Mouse (Mus musculus) CH12.LX (cell line): Measurements from ENCODE around the gene Metap2. TPM values are rescaled to one million over a fixed set of nuclear protein-coding genes. Genes with fewer than 3 reads are reported as not detected.

Experiments
- DNase-seq: peaks from one replicate; pipeline ENCODE4 v3.0.0-alpha.2; 2013; ENCODE audit errors: extremely low read depth
- H3K27ac ChIP-seq: 2 replicates; pipeline ENCODE4 v1.5.1; 2012; ENCODE audit warnings: low read depth, mild to moderate bottlenecking, control low read depth, moderate library complexity; ENCODE audit not compliant: insufficient read depth
- H3K27me3 ChIP-seq: replicated peaks from 2 replicates; pipeline ENCODE3; 2012; ENCODE audit warnings: inconsistent platforms
- H3K36me3 ChIP-seq, 2 experiments: replicated peaks in 1 of 2; 2 replicates each; pipeline versions ENCODE3 to v1.6.1; 2012; ENCODE audit warnings: inconsistent platforms in 1 of 2, low read length in 1 of 2, mild to moderate bottlenecking in 1 of 2, mixed read lengths in 1 of 2, moderate library complexity in 1 of 2; ENCODE audit not compliant: control insufficient read depth in 1 of 2, insufficient read depth in 1 of 2
- H3K4me1 ChIP-seq, 2 experiments: 2 replicates each; pipeline ENCODE4 v1.6.1; 2012; ENCODE audit warnings: inconsistent platforms in 1 of 2, moderate library complexity in 1 of 2; ENCODE audit not compliant: insufficient read depth in 2 of 2, control insufficient read depth in 1 of 2
- H3K4me2 ChIP-seq: 2 replicates; pipeline ENCODE4 v1.6.1; 2012; ENCODE audit warnings: low read depth, mild to moderate bottlenecking, control low read depth; ENCODE audit not compliant: poor library complexity, insufficient read depth, severe bottlenecking
- H3K4me3 ChIP-seq, 3 experiments: fragments of 150-350 bp in 1 of 3; sonication (generic) in 1 of 3; replicated peaks in 1 of 3; 2 replicates each; pipeline versions ENCODE3 to v1.5.1; 2011 to 2012; ENCODE audit warnings: low read depth in 2 of 3, low read length in 2 of 3, mild to moderate bottlenecking in 2 of 3, moderate library complexity in 2 of 3, control low read depth in 1 of 3, improper control_type of control experiment in 1 of 3, inconsistent platforms in 1 of 3, mixed read lengths in 1 of 3; ENCODE audit not compliant: poor library complexity in 1 of 3
- H3K79me2 ChIP-seq: replicated peaks from 2 replicates; pipeline ENCODE4 v1.6.1; 2012; ENCODE audit warnings: mild to moderate bottlenecking, moderate library complexity; ENCODE audit not compliant: control insufficient read depth, poor library complexity, insufficient read depth, severe bottlenecking; ENCODE audit errors: extremely low read depth
- H3K9ac ChIP-seq: 2 replicates; pipeline ENCODE4 v1.6.1; 2012; ENCODE audit warnings: low read depth, mild to moderate bottlenecking, control low read depth, moderate library complexity; ENCODE audit not compliant: insufficient read depth
- H3K9me3 ChIP-seq: replicated peaks from 2 replicates; pipeline ENCODE3; 2012; ENCODE audit warnings: low read length, inconsistent platforms, mixed read lengths
- BHLHE40 ChIP-seq: IDR thresholded peaks from 2 replicates; pipeline ENCODE4 v1.6.1; 2011; ENCODE audit warnings: mild to moderate bottlenecking, low read depth, low read length, improper control_type of control experiment
- CTCF ChIP-seq, 2 experiments: IDR thresholded peaks in 1 of 2; conservative IDR thresholded peaks in 1 of 2; 2 replicates each; pipeline ENCODE4 v1.5.1; 2011 to 2012; ENCODE audit warnings: low read depth in 2 of 2, low read length in 2 of 2, improper control_type of control experiment in 1 of 2, inconsistent platforms in 1 of 2, mild to moderate bottlenecking in 1 of 2, moderate library complexity in 1 of 2
- ELF1 ChIP-seq: IDR thresholded peaks from 2 replicates; pipeline ENCODE4 v1.6.1; 2014; ENCODE audit warnings: low read depth, mild to moderate bottlenecking, inconsistent platforms, low read length, improper control_type of control experiment
- EP300 ChIP-seq: IDR thresholded peaks from 2 replicates; pipeline ENCODE4 v1.6.1; 2011; ENCODE audit warnings: low read length, improper control_type of control experiment
- IRF4 ChIP-seq: IDR thresholded peaks from 2 replicates; pipeline ENCODE4 v1.6.1; 2014; ENCODE audit warnings: low read depth, mild to moderate bottlenecking, inconsistent platforms, low read length, improper control_type of control experiment
- JUN ChIP-seq: IDR thresholded peaks from 2 replicates; pipeline ENCODE4 v1.6.1; 2011; ENCODE audit warnings: low read depth, mild to moderate bottlenecking, low read length, improper control_type of control experiment, moderate library complexity; ENCODE audit not compliant: insufficient read depth
- JUND ChIP-seq: conservative IDR thresholded peaks from 2 replicates; pipeline ENCODE4 v1.6.1; 2011; ENCODE audit warnings: low read depth, low read length, improper control_type of control experiment
- MAFK ChIP-seq: IDR thresholded peaks from 2 replicates; pipeline ENCODE4 v1.6.1; 2011; ENCODE audit warnings: low read length, improper control_type of control experiment; ENCODE audit not compliant: insufficient replicate concordance
- MAX ChIP-seq: IDR thresholded peaks from 2 replicates; pipeline ENCODE4 v1.6.1; 2011; ENCODE audit warnings: low read length, improper control_type of control experiment
- MEF2A ChIP-seq: IDR thresholded peaks from 2 replicates; pipeline ENCODE4 v1.6.1; 2014; ENCODE audit warnings: low read depth, mild to moderate bottlenecking, inconsistent platforms, low read length, improper control_type of control experiment, borderline replicate concordance
- MYC ChIP-seq: IDR thresholded peaks from 2 replicates; pipeline ENCODE4 v1.6.1; 2011; ENCODE audit warnings: low read depth, mild to moderate bottlenecking, improper control_type of control experiment, low read length
- NELFE ChIP-seq: IDR thresholded peaks from 2 replicates; pipeline ENCODE4 v1.6.1; 2011; ENCODE audit warnings: low read depth, low read length, improper control_type of control experiment
- POLR2AphosphoS2 ChIP-seq: IDR thresholded peaks from 2 replicates; pipeline ENCODE4 v1.6.1; 2011; ENCODE audit warnings: low read depth, low read length, improper control_type of control experiment
- RCOR1 ChIP-seq: conservative IDR thresholded peaks from 2 replicates; pipeline ENCODE4 v1.6.1; 2012; ENCODE audit warnings: low read depth, mild to moderate bottlenecking, inconsistent platforms, low read length, improper control_type of control experiment
- TCF12 ChIP-seq: IDR thresholded peaks from 2 replicates; pipeline ENCODE4 v1.6.1; 2014; ENCODE audit warnings: low read depth, mild to moderate bottlenecking, inconsistent platforms, low read length, improper control_type of control experiment
- ZMIZ1 ChIP-seq: IDR thresholded peaks from 2 replicates; pipeline ENCODE4 v1.6.1; 2012; ENCODE audit warnings: low read depth, mild to moderate bottlenecking, inconsistent platforms, low read length, improper control_type of control experiment
- dilution Hi-C: fragments of 300-500 bp; cut with MboI; formaldehyde crosslinking; loops from 2 replicates; pipeline ENCODE4 v1.14.3; 2020; ENCODE audit warnings: low sequenced_read_pairs; ENCODE audit not compliant: extremely low pct_unique_long_range_greater_than_20kb, extremely low pct_ligation_motif_present
- in situ Hi-C: fragments of 300-500 bp; cut with MboI; formaldehyde crosslinking; loops from 3 replicates; pipeline ENCODE4 v1.14.3; 2019; ENCODE audit warnings: low sequenced_read_pairs, low pct_ligation_motif_present, low pct_unique_long_range_greater_than_20kb, mixed read lengths
- polyA plus RNA-seq: library from polyadenylated mRNA; unstranded; fragments of >175 nt; gene quantifications from 2 replicates; pipeline ENCODE4 v1.2.1, GENCODE M21; 2012; ENCODE audit warnings: low read depth; ENCODE audit not compliant: insufficient read length
- total RNA-seq, 2 experiments: library from RNA; depleted of rRNA; stranded (reverse); fragments of 300-350 nt in 1 of 2; fragments of >200 nt in 1 of 2; gene quantifications; 2 replicates each; pipeline ENCODE4 v1.2.3; 2012 to 2014

The Metap2 gene
- total RNA-seq (2012; rRNA removed) (183 and 217 TPM in 2 replicates), total RNA-seq (2014; rRNA removed) (211 and 225 TPM in 2 replicates), polyA plus RNA-seq (710 and 994 TPM in 2 replicates)

GRCm38 (mm10) chr10:93897043-93897646 is at the start of gene Metap2:
TSS of gene Metap2 (minus strand) at chr10:93897093.
- no peaks in the 10 kb centered on the region for H3K9me3 ChIP-seq
- H3K4me1 ChIP-seq, result no peaks in the 10 kb centered on the region
- no peak within 1 kb of the TSS for H3K4me2 ChIP-seq
- TF ChIP-seq CTCF (conservative IDR thresholded peaks at IDR 0.05 in 1 of 2, IDR thresholded peaks at IDR 0.05 in 1 of 2; ENCODE audit: low read depth in 2 of 2, low read length in 2 of 2), result peak in 1 of 2 experiments; percentile 21; a peak in 2 of 4 replicates
- no peak for TF ChIP-seq ZMIZ1
- H3K36me3 ChIP-seq, result no peaks in the 10 kb centered on the region
- no peak within 1 kb of the TSS for H3K9ac ChIP-seq
- DNase-seq, result no peak
- H3K27me3 ChIP-seq, result peaks cover 2% of the 10 kb centered on the region
- in situ Hi-C loops, result no loop called here
- no peaks in the 10 kb centered on the region for H3K79me2 ChIP-seq
- no peak within 1 kb of the TSS for H3K27ac ChIP-seq
- H3K4me3 ChIP-seq, result no peak within 1 kb of the TSS
- dilution Hi-C loops, result no loop called here

GRCm38 (mm10) chr10:93945843-93946499 is 49.1 kb upstream of the Metap2 start:
- in situ Hi-C loops (no loop called here), dilution Hi-C loops (no loop called here)
- DNase-seq, result peak; percentile 50
- no peak overlapping the region for H3K9ac ChIP-seq
- no peak overlapping the region for H3K27ac ChIP-seq
- no peak overlapping the region for H3K4me2 ChIP-seq
- H3K4me1 ChIP-seq, result peaks cover 0 to 29% of the 10 kb centered on the region in 2 experiments; a peak in 2 of 4 replicates
- H3K9me3 ChIP-seq, result no peaks in the 10 kb centered on the region
- H3K36me3 ChIP-seq, result no peaks in the 10 kb centered on the region
- no peaks in the 10 kb centered on the region for H3K79me2 ChIP-seq
- no peak overlapping the region for H3K4me3 ChIP-seq
- TF ChIP-seq ELF1 (peak; percentile 52; the same call in 1 of the 2 replicates), EP300 (peak; percentile 82), POLR2AphosphoS2 (no peak), TCF12 (0 out of 2 replicates have a peak, but pooled peaks have one; percentile 17), MEF2A (no peak), CTCF (conservative IDR thresholded peaks at IDR 0.05 in 1 of 2, IDR thresholded peaks at IDR 0.05 in 1 of 2; ENCODE audit: low read depth in 2 of 2, low read length in 2 of 2) (no peak), RCOR1 (no peak; the same call in 1 of the 2 replicates), JUN (peak; percentile 47; the same call in 1 of the 2 replicates), MYC (no peak), NELFE (no peak), IRF4 (peak; percentile 72), BHLHE40 (peak; percentile 44; the same call in 1 of the 2 replicates), MAX (peak; percentile 39; the same call in 1 of the 2 replicates), MAFK (0 out of 2 replicates have a peak, but pooled peaks have one; percentile 17), JUND (peak; percentile 32; the same call in 1 of the 2 replicates)
- no peaks in the 10 kb centered on the region for H3K27me3 ChIP-seq
